Mouse (Mus musculus) heart, postnatal 0 days (tissue): ENCODE measurements at regions not wholly inside any gene's neighbourhood (a gene's known extent, or its start where the extent isn't known, plus 50 kb on each side); places are given as distances from the start of the nearest gene placed in this dataset.

Source experiments
- CTCF ChIP-seq: IDR thresholded peaks from 2 replicates; pipeline ENCODE4 v1.5.1; 2016; ENCODE audit warnings: antibody characterized with exemption, control low read depth, low read depth
- EP300 ChIP-seq: IDR thresholded peaks from 2 replicates; pipeline ENCODE4 v1.6.1; 2016; ENCODE audit warnings: antibody characterized with exemption, low read depth

GRCm38 (mm10) chr4:78565356-78565755, 353.6 kb upstream of the Ptprd start:
- TF ChIP-seq CTCF: no peak
- TF ChIP-seq EP300: no peak
